Mouse (Mus musculus) hindbrain, embryonic 12.5 days (tissue): ENCODE results near the gene Fam133b. TPM values are rescaled to one million over a fixed set of nuclear protein-coding genes. Genes with fewer than 3 reads are reported as not detected.
"Not testable (repeated sequence)": the region's sequence is repeated elsewhere in the genome, so short reads cannot be mapped to it uniquely, and the experiment has no call there.

ENCODE experiments used
- ATAC-seq: fragments of 200-750 bp; cut with Nextera tagmentation; 2 replicates; pipeline ENCODE4 v1.8.0; 2017; ENCODE audit warnings: moderate TSS enrichment; ENCODE audit not compliant: low FRiP score
- H3K27ac ChIP-seq: fragments of 300-500 bp; sonication (generic); 2 replicates; pipeline ENCODE4 v1.5.1; 2016; ENCODE audit warnings: mild to moderate bottlenecking
- H3K27me3 ChIP-seq: fragments of 300-500 bp; sonication (generic); 2 replicates; pipeline ENCODE4 v1.6.1; 2016; ENCODE audit warnings: mild to moderate bottlenecking
- H3K36me3 ChIP-seq: fragments of 300-500 bp; sonication (generic); 2 replicates; pipeline ENCODE4 v1.6.1; 2016; ENCODE audit warnings: mild to moderate bottlenecking
- H3K4me1 ChIP-seq: fragments of 300-500 bp; sonication (generic); 2 replicates; pipeline ENCODE4 v1.6.1; 2016
- H3K4me2 ChIP-seq: fragments of 300-500 bp; sonication (generic); replicated peaks from 2 replicates; pipeline ENCODE4 v1.6.1; 2016; ENCODE audit warnings: mild to moderate bottlenecking
- H3K4me3 ChIP-seq: fragments of 300-500 bp; sonication (generic); 2 replicates; pipeline ENCODE4 v1.5.1; 2016; ENCODE audit warnings: mild to moderate bottlenecking
- H3K9ac ChIP-seq: fragments of 300-500 bp; sonication (generic); 2 replicates; pipeline ENCODE4 v1.6.1; 2016; ENCODE audit warnings: mild to moderate bottlenecking, moderate library complexity
- H3K9me3 ChIP-seq: fragments of 300-500 bp; sonication (generic); replicated peaks from 2 replicates; pipeline ENCODE4 v1.6.1; 2016; ENCODE audit warnings: mild to moderate bottlenecking
- WGBS: fragments of 180-500 bp; shearing (Covaris S2); methylation state at CpG from one replicate; pipeline ENCODE4 v1.1.7; 2016; 5-methylcytosine and 5-hydroxymethylcytosine counted together
- polyA plus RNA-seq: library from polyadenylated mRNA; unstranded; fragments of >200 nt; fragmentation: Nextera tagmentation; extraction: Ambion mirVana; gene quantifications from 2 replicates; pipeline ENCODE4 v1.2.1, GENCODE M21; 2016

The Fam133b gene
- polyA plus RNA-seq, 1 experiment from 2014 or later, result 32.4 TPM

DNA sequence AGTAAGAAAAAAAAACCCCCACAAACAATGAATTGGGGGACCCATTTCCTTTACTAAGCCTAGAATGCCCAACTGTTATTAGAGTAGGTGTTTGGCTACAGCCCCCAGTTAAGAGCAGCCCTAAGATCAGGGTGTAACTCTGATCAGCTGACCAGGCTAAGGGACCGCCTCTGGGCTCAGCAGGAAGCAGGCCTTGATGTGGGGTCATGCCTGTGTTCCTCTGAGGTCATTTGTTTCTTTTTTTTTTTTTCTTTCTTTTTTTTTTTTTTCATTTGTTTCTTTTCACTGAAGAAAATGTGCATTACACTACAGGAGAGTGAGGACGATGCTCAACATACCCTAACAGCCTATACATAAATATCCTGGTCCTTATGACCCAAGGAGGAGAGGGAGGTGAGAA is 34.3 kb downstream of the Fam133b start:
- 90% methylated on average over 2 of the region's 2 CpGs for WGBS
- no peak for ATAC-seq
- Histone ChIP-seq H3K27ac (no peak overlapping the region), H3K4me2 (no peak overlapping the region), H3K27me3 (no peaks in the 10 kb centered on the region), H3K36me3 (peaks cover 92% of the 10 kb centered on the region), H3K4me3 (no peak overlapping the region), H3K9ac (no peak overlapping the region), H3K4me1 (no peaks in the 10 kb centered on the region), H3K9me3 (peaks cover 6% of the 10 kb centered on the region; the same call in 1 of the 2 replicates)

DNA sequence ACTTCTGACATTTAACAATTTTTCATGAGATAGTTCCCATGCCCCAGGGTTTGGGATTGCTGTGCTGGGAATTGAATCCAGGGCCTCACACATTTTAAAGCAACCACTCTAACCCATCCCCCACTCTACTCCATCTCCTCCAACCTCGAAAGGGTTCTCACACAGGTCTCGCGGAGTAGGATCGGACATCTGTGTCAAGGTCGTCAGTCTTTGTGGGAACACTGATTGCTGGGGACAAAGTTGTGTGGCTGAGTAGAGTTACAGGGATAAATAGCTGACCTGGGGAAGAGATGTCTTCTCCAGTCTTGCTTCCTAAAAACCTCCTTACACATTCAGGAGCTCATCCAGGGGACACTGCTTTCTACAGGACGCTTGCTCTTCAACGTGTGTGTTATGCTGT is 35.4 kb downstream of the Fam133b start:
- ATAC-seq, result no peak
- H3K4me1 ChIP-seq, result no peaks in the 10 kb centered on the region
- H3K9ac ChIP-seq, result no peak overlapping the region
- WGBS, result 95% methylated on average over 7 of the region's 7 CpGs
- H3K27me3 ChIP-seq, result no peaks in the 10 kb centered on the region
- no peak overlapping the region for H3K27ac ChIP-seq
- H3K9me3 ChIP-seq, result peaks cover 6% of the 10 kb centered on the region; the same call in 1 of the 2 replicates
- no peak overlapping the region for H3K4me2 ChIP-seq
- peaks cover 90% of the 10 kb centered on the region for H3K36me3 ChIP-seq
- H3K4me3 ChIP-seq, result no peak overlapping the region

DNA sequence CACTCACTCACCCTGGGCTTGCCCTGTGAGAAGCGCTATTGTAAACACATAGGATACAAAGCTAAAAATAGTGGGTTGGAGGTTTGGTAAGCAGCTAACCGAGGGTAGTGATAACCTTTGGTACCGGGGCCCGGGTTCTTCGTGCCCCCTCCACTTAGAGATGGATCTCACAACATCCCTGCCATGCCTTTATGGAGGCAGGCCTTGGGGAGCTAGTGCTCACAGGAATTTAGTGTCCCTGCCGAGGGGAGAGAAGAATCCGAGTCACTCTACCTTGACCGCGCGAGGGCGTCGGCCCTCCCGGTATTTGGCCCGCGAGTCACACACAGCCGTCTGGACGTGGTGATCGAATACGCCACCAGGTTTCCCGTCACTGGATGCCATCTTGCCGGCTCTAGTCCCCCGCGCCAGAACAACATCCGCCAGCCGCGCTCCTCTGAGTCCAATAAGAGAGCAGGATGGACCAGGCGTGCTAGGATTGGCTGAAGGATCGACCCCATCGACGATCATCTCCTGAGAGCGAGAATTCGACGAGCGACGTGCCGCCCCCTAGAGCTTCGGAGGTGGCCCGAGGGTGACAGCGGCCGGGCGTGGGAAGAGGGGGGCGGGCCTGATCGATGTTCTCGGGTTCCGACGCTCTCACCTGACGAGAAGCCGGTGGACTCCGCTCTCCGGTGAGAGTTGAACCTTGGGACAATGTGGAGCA is 52.2 kb downstream of the Fam133b start, which contains the start of gene Pex1:
TSS of gene Pex1 (plus strand) at position 374 of the 706 bp plus-strand sequence.
- H3K36me3 ChIP-seq, result peaks cover 13% of the 10 kb centered on the region
- under 1% methylated on average over 50 of the region's 50 CpGs for WGBS
- peak within 1 kb of the TSS; percentile 72 for H3K27ac ChIP-seq
- peak within 1 kb of the TSS; percentile 76 for H3K4me2 ChIP-seq
- no peaks in the 10 kb centered on the region for H3K27me3 ChIP-seq
- H3K9ac ChIP-seq, result peak within 1 kb of the TSS; percentile 67
- H3K4me1 ChIP-seq, result peaks cover 14% of the 10 kb centered on the region
- H3K9me3 ChIP-seq, result no peaks in the 10 kb centered on the region
- H3K4me3 ChIP-seq, result peak within 1 kb of the TSS; percentile 85
- peak; percentile 98 for ATAC-seq

GRCm38 (mm10) chr5:3596399-3596766 is 52.8 kb downstream of the Fam133b start, which contains the start of gene Rbm48:
TSS of gene Rbm48 (minus strand) at chr5:3596585.
- Histone ChIP-seq H3K27ac (peak within 1 kb of the TSS; percentile 72), H3K4me2 (peak within 1 kb of the TSS; percentile 76), H3K36me3 (peaks cover 8% of the 10 kb centered on the region), H3K4me1 (peaks cover 14% of the 10 kb centered on the region), H3K9ac (peak within 1 kb of the TSS; percentile 67), H3K4me3 (peak within 1 kb of the TSS; percentile 85), H3K27me3 (no peaks in the 10 kb centered on the region), H3K9me3 (no peaks in the 10 kb centered on the region)
- peak; percentile 88 for ATAC-seq
- WGBS, result under 1% methylated on average over 31 of the region's 31 CpGs

- H3K9me3 ChIP-seq, result no peaks in the 10 kb centered on the region
- H3K36me3 ChIP-seq, result 0 out of 2 replicates have a peak, but pooled peaks cover 2% of the 10 kb centered on the region
- no peak overlapping the region for H3K9ac ChIP-seq
- H3K4me3 ChIP-seq, result peak overlapping the region; percentile 85
- H3K4me1 ChIP-seq, result peaks cover 14% of the 10 kb centered on the region
- H3K27me3 ChIP-seq, result no peaks in the 10 kb centered on the region
- peak overlapping the region; percentile 74 for H3K4me2 ChIP-seq
- no peak overlapping the region for H3K27ac ChIP-seq
- no peak for ATAC-seq
Measured at GRCm38 (mm10) chr5:3597171-3597570, 53.5 kb downstream of the Fam133b start.

- Histone ChIP-seq H3K27me3 (no peaks in the 10 kb centered on the region), H3K4me2 (no peak overlapping the region), H3K27ac (no peak overlapping the region), H3K9ac (no peak overlapping the region), H3K36me3 (no peaks in the 10 kb centered on the region), H3K4me1 (peaks cover 14% of the 10 kb centered on the region), H3K9me3 (no peaks in the 10 kb centered on the region), H3K4me3 (no peak overlapping the region)
- 93% methylated on average over 5 of the region's 5 CpGs for WGBS
- ATAC-seq, result no peak
Measured at GRCm38 (mm10) chr5:3598766-3599165, 55.1 kb downstream of the Fam133b start.

DNA sequence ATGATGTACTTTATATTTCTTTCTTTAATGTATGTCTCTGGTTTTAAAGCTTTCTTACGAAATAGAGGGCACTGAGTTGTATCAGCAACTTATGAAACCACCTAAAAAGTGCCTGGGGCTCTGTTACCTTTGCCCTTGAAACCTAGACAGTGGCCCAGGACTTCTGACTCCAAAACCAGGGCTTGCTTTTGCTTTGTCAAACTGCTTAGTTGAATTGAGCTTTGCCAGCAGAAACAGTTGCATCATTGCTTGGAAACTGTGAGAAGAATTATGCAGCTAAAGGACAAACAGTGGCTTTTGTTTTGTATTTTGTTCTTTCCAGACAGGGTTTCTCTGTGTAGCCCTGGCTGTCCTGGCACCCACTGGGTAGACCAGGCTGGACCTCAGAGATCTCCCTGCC is 56.7 kb downstream of the Fam133b start:
- H3K4me3 ChIP-seq, result no peak overlapping the region
- no peak overlapping the region for H3K9ac ChIP-seq
- no peaks in the 10 kb centered on the region for H3K9me3 ChIP-seq
- H3K27ac ChIP-seq, result no peak overlapping the region
- ATAC-seq, result no peak
- 83% methylated on average over 1 of the region's 1 CpGs for WGBS
- no peaks in the 10 kb centered on the region for H3K27me3 ChIP-seq
- no peak overlapping the region for H3K4me2 ChIP-seq
- peaks cover 8% of the 10 kb centered on the region for H3K4me1 ChIP-seq
- peaks cover 14% of the 10 kb centered on the region for H3K36me3 ChIP-seq

DNA sequence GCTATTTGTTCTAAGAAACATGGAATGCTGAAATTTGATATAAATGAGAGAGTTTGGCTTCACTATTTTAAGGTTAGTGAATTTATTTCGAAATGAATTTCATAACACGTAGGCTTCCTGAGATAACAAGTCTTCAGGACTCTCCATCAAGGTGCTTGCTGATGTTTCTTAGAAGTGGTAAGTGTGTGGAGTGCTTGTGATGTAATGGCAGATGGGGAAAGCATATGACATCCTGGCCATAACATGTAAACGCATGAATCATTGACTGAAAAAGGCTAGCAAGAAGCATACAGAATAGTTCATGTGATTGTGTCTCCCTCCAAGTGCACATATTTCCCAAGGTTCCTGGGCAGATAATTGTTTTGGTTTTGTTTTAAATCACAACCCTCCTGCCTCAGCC is 57.2 kb downstream of the Fam133b start:
- Histone ChIP-seq H3K9me3 (no peaks in the 10 kb centered on the region), H3K4me2 (no peak overlapping the region), H3K9ac (no peak overlapping the region), H3K36me3 (peaks cover 18% of the 10 kb centered on the region), H3K27ac (no peak overlapping the region), H3K27me3 (no peaks in the 10 kb centered on the region), H3K4me3 (no peak overlapping the region), H3K4me1 (peaks cover 5% of the 10 kb centered on the region; the same call in 1 of the 2 replicates)
- ATAC-seq, result no peak
- WGBS, result 85% methylated on average over 3 of the region's 3 CpGs

DNA sequence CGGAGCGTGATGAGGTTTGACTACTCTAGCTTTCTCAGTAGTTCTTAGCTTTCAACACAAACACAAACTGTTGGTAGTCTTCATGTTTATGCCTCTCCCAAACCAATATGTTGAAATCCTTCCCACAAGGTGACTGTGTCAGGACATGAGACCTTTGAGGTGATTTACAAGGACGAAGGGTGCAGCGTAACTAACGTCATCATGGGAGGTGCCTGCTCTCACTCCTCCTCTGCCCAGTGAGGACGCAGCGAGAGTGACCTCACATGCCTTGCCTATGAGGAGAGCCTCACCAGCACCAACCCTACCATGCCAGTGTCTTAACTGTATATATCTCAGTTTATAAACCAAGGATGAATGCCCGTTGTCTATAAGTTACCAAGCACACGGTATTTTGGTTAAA is 63.5 kb downstream of the Fam133b start:
- H3K36me3 ChIP-seq, result peaks cover 54% of the 10 kb centered on the region
- ATAC-seq, result no peak

DNA sequence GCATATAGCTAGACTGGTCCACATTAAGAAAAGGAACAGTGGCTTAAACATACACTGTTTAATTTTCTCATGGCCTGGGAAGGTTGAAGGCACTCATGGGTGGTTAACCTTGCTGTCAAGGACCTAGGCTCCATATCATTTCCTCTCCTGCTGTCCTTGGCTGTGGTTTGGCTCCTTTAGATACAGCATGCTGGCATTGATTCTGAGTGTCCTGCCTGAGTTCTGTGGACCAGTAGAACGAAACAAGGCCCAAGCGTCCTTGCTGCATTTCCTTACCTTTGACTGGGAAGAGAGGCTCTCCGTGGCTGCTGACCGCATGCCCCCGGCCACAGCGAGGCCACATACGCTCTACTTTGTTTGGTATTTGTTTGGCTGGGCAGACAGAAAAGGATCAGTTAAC is 65.6 kb downstream of the Fam133b start:
- H3K9ac ChIP-seq, result no peak overlapping the region
- H3K36me3 ChIP-seq, result peaks cover 57% of the 10 kb centered on the region
- ATAC-seq, result no peak
- no peaks in the 10 kb centered on the region for H3K9me3 ChIP-seq
- H3K27ac ChIP-seq, result no peak overlapping the region
- no peak overlapping the region for H3K4me3 ChIP-seq
- WGBS, result 97% methylated on average over 7 of the region's 7 CpGs
- H3K4me1 ChIP-seq, result no peaks in the 10 kb centered on the region
- no peaks in the 10 kb centered on the region for H3K27me3 ChIP-seq
- no peak overlapping the region for H3K4me2 ChIP-seq

More for the DNA sequence above, 63.5 kb downstream of the Fam133b start:
- H3K9ac ChIP-seq, result no peak overlapping the region
- no peak overlapping the region for H3K27ac ChIP-seq
- no peaks in the 10 kb centered on the region for H3K9me3 ChIP-seq
- no peaks in the 10 kb centered on the region for H3K27me3 ChIP-seq
- H3K4me1 ChIP-seq, result no peaks in the 10 kb centered on the region
- H3K4me3 ChIP-seq, result no peak overlapping the region
- WGBS, result 93% methylated on average over 9 of the region's 9 CpGs
- no peak overlapping the region for H3K4me2 ChIP-seq

- H3K4me3 ChIP-seq, H3K27me3 ChIP-seq, H3K9ac ChIP-seq, H3K27ac ChIP-seq, H3K4me1 ChIP-seq, ATAC-seq, H3K9me3 ChIP-seq, H3K4me2 ChIP-seq: not testable (repeated sequence)
- WGBS, result 93% methylated on average over 2 of the region's 2 CpGs
- peaks cover 46% of the 10 kb centered on the region for H3K36me3 ChIP-seq
Measured at GRCm38 (mm10) chr5:3611835-3612234, 68.2 kb downstream of the Fam133b start.
